Mouse (Mus musculus) adipocyte (in vitro differentiated cells): ENCODE data around the gene Ing5.
"Not testable (repeated sequence)": the region's sequence is repeated elsewhere in the genome, so short reads cannot be mapped to it uniquely, and the experiment has no call there.

Experiments used
- DNase-seq: peaks from one replicate; pipeline ENCODE4 v3.0.0-alpha.2; 2016; ENCODE audit warnings: low spot score

The Ing5 gene

DNA sequence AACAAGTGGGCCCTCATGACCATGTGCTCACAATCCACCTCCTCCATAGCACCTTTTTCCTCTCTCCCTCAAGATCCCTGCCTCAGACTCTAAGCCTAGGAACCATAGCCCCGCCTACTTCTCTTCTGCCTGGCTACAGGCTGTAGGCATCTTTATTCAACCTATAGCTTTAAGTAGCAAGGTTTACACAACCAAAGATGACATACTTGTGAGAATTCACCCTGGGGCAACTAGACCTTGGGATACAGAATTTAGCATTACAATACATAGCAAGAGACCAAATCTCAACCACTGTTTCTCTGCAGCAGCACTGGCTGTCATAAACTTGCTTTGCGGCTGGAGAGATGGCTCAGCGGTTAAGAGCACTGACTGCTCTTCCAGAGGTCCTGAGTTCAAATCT is 6.2 kb downstream of the Ing5 start:
- DNase-seq = no peak

DNA sequence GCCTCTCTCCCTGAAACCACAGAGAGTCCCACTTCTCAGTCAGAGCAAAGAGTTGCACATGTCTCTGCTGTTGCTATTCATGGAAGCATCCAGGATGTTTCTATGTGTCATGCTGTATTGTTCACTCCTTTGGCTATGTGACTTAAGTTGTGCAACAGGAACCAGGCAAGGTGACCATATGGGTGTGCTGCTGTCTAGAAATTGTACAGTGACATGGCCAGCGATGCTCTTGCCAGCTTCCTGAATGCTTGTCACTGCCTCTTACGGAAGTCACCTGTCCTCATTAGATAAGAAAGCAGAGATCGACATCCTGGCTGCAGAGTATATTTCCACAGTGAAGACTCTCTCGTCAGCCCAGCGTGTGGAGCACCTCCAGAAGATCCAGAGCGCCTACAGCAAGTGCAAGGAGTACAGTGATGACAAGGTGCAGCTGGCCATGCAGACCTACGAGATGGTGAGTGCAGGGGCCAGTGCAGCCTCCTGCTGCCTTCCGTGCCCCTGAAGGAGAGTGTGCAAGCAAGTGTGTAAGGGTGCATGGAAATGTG is 7.8 kb downstream of the Ing5 start:
- DNase-seq = no peak

DNA sequence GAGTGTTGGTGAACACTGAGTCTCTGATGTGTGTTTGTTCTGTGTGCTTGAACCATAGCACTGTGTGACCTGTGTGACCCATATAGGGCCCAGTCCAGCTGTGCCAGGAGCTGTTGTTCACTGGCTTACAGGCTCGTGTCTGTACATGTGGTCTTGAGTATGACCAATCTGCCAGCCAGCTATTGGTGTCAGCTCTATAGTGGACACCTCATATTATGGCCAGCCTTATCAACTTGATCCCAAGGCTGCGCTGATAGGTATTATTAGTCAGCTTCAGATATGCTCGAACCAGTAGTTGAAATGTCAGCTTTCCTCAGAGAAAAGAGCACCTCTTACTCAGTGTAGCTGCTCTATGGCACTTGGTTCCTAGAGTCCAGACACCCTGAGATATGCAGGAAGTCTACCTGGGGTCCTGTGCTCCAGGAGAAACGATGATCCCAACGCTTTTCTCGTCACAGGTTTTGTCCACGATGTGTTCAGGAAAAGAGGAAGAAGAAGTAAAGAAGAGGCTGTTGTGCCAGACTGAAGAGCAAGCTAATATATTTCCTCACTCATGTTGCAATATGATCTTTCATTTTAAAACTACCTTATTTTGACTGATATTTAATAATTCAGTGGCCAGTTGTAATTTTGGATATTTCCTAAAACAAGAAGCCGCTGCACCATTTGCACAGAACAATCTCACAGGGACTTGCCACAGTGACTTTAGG is 14.2 kb downstream of the Ing5 start:
- DNase-seq = no peak

DNA sequence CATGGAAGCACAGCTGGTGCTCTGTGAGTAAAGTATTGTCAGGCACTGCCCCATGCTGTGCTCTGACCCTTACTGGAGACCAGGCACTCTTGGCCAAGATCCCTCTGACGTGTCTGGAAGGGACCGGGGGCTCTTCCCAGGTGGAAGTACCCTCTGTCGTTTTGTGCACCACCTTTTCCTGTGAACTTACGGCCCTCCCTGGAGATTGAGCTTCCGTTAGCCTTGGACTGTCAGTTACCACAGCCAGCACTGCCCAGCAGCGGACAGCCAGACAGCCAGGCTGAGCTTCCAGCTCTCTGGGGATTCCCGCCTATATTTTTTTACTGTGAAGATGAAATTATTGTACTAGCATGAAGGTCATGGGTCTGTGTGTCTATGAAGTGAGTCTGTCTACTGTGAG is 15.0 kb downstream of the Ing5 start:
- no peak for DNase-seq

DNA sequence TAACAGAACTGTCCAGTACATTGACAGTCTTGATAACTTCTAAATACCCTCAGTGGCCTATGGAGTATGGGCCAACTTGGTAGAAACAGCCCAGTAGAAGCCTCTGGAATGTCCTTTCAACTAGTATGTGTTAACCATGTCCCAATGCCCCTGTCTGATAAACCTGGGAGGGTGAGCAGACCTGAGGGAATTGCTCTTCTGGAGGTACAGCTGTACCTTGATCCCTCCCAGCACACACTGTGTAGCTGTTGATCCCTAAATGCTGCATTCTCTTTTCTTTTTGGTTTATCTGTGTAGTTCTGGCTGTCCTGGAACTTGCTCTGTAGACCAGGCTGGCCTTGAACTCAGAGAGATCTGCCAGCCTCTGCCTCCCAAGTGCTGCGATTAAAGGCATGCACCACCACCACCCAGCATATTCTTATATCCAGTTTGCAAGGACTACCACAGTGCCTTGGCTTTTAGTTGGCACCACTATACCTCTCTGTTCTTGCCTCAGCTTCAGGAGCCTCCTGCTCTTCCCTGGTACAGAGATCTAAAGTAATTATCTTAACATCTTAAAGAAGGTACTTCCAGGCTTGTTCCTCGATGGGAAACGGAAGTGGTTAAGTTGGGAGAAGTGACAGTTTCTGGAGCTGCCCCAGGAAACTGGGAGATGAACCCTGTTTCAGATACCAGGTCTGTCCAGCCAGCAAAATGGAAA is 20.2 kb downstream of the Ing5 start:
- no peak for DNase-seq

DNA sequence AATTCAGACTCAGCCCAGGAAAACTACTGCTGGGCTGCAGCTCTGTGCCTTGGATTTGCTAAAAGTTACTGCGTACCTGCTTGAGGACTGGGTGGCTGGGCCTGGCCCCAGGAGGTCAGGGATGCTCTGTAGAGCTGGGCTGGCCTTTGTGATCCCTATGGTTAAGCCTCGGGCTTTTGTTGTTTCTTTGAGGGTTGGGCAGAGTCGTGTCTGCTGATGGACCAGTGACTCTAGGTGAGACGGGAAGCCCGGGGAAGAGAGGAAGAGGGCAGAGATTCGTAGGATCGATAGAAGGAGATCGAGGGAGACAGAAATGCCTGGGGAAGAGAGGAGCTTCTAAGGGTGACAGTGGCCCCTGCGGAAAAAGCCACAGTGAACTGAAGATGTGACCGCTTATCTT is 20.8 kb downstream of the Ing5 start, which contains the start of gene D2hgdh:
Gene D2hgdh, plus strand, starts transcription at position 301 of the 400 bp plus-strand sequence.
- no peak for DNase-seq

DNA sequence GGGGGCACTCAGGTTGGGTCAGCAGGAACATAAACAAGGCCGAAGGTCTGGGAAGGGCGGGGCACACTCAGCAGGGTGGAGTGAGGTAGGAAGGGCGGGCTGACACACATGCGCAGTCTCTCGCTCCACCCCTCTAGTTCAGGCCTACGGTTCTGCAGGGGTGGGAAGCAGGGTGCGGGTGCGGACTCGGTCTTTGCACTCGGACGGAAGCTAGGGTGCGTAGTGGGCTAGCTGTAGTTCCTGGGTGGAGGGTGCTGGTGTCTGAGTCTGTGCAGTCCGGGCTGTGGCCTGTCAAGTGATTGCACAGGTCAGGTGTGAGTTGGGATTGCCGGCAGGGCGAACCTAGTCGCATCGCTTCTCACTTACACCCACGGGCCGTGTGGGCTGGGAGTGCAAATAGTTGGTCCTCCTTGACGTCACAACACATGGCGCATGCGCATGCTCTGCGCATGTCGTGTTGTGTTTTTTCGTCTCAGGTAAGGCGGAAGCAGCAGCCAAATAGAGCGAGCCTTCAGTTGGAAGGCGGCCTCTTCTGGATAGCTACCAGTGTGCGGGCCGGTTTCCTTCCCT is 21.4 kb downstream of the Ing5 start:
- DNase-seq = peak; percentile 97

DNA sequence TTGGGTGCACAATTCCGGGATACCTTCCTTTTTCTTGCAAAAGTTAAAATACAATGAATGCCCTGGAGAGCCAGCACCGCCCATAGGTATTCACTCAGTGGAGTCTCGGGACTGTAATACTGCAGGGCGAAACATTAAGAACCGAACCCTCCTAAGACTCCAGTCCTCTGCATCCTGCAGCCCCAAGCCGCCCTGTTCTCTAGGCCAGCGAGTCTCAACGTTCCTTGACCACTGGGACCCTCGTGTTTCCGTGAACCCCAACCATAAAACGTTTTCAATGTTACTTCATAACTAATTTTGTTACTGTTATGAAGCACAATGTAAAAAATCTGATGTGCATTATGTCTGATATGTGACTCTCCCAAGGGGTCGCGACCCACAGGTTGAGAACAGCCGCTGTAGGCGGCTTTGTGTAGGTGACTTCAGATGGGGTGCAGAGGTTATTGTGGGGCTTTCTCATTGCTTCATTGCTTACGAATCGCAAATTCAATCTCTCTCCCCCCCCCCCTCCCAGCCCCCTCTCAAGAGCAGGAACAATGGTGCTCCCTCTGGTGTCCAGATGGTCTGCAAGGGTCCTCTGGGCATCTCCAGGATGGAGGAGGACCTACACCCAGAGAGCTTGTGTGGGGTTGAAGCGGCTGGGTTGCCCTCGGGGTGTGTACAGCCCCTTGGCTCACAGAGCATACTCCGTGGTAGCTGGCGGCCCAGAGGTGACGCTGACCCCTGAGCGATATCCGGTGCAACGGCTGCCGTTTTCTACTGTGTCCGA is 22.2 kb downstream of the Ing5 start:
- DNase-seq = no peak

DNA sequence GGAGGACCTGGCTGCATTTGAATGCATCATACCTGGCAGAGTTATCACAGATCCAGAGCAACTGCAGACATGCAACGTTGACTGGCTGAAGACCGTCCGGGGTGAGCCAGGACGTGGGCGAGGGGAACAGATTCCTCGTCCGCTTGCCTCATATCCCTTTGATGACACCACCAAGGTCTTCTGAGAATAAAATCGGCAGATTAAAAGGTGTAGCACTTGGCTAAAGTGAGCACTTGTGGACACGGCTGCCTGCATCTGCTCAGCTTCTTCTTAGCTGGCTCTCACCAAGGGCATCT is 22.7 kb downstream of the Ing5 start:
- DNase-seq = no peak

DNA sequence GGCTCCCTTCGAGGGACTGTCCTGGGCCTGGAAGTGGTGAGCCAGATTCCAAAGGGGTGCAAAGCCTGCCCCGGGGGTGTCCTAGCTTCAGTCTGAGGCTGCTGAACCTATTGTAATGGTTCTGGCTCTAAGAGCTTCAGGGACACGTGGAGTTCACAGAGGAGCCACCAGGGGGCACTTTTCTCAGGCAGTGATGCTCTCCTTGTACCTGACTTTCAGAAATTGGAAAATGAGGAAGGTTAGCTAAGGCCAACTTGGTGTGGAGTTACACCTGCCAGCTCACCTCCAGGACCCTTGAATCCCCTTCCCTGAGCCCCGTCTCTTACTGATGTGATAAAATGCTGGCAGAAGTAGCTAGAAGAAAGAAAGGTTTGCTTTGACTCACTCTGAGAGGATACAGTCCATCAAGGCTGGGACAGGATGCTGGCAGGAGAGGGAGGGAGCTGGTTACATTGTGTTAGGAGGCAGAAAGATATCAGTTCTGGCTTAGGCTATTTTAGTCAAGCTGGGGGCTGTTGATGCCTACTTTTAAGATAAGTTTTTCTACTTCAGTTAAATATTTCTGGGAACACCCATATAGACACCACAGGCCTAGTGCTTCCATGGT is 29.1 kb downstream of the Ing5 start:
- DNase-seq = not testable (repeated sequence)

DNA sequence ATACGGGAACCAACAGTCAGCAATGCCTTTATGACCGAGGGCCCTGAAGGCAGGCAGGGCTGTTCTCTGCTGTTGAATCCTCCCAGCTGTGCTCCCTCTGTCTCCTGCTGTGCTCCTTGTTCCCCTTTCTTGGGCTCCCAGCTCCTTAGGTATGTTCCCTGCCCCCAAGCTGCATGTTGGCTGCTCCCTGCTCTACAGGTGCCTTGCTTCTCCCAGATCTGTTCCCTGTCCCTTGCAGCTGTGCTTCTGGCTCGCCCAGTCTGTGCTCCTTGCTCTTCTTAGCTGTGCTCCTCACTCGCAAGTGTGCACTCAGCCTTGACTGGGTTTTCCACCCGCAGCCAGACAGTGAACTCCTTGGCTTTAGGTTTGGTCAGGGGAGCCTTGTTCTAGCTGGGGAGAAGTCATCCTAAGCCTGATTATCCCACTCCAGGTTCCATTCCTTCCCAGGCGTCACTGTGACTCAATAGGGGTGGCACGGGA is 30.9 kb downstream of the Ing5 start:
- DNase-seq = no peak

DNA sequence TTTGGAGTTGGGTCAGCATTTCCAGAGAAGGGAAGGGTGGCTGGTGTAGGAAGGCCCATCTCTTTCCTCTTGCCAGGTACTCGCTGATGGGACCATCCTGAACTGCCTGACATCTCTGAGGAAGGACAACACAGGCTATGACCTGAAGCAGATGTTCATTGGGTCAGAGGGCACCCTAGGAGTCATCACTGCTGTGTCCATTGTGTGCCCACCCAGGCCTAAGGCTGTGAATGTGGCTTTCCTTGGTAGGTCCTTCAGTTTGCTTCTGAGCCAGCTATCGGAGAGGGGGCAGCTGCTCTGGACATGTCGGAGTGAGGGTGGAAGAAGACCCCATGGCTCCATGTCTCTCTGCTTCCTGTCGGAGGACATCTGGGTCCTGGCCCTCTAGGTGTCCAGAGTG is 31.4 kb downstream of the Ing5 start:
- no peak for DNase-seq

DNA sequence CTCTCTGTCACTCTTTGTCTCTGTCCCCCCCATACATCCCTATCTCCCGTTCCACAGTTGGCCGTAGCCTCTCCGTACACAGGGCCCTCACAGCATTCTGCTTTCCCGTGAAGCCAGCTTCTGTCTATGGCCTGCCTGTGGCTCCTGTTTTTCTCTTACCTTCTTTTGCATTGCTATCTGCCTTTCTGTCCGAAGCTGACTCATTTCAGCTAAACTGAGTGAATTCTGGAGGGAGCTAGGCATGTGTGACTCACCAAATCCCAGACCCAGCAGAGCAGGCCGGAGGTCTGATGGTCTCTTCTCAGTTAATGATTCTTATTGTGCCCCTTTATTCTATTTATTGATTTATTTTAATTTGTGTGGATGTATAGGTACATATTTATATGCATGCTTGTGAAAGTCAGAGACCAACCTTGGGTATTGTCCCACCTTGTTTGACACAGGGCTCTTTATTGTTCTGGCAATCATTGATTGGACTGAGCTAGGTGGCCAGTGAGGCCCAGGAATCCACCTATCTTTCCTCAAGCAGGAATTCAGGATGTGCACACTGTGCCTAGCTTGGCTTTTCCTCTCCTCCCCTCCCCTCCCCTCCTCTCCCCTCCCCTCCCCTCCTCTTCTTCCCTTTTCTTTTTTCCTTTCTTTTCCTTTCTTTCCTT is 32.2 kb downstream of the Ing5 start:
- DNase-seq = no peak

DNA sequence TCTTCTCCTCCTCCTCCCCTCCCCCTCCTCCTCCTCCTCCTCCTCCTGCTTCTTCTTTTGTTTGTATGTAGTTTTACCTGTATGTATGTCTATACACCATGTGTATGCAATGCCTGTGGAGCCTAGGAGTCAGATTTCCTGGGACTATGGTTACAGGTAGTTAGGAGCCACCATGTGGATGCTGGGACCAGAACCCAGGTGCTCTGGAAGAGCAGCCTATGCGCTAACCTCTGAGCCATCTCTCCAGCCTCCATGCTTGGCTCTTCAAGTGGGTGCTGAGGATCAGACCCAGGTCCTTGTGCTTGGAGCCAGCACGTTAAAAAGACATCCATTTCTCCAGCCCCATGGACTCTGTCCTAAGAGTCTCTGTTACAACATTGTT is 32.8 kb downstream of the Ing5 start:
- DNase-seq = no peak

DNA sequence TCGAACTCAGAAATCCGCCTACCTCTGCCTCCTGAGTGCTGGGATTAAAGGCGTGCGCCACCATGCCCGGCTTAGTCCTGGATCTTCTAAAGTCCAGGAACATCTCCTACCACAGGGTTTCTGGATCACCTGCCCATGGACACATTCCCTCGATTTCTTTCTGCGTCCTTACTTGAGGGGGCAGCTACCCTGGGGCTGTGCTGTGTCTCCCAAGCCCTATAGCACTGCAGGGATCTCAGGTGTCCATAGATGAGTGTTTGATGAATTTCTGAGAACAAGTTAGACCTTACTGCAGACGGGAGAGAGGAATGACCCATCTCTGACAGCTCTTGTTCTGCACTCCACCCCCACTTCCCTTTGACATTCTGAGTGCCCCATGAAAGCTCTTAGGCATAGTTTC is 33.6 kb downstream of the Ing5 start:
- DNase-seq = no peak

DNA sequence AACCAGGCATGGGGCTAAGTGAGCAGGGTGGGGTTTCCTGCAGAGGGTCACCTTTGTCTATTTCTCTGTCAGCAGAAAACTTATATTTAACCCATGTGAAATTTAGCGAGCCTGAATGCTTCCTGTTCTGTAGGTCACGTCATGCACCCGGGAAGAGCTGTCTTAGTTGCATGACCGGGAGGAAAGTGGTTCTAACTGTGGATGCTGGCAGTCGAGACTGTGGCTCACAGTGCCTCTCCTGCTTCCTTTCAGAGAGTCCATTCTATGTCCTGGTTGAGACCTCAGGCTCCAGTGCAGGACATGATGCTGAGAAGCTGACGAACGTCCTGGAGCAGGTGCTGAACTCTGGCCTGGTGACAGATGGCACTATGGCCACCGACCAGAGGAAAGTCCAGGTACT is 34.8 kb downstream of the Ing5 start:
- not testable (repeated sequence) for DNase-seq

DNA sequence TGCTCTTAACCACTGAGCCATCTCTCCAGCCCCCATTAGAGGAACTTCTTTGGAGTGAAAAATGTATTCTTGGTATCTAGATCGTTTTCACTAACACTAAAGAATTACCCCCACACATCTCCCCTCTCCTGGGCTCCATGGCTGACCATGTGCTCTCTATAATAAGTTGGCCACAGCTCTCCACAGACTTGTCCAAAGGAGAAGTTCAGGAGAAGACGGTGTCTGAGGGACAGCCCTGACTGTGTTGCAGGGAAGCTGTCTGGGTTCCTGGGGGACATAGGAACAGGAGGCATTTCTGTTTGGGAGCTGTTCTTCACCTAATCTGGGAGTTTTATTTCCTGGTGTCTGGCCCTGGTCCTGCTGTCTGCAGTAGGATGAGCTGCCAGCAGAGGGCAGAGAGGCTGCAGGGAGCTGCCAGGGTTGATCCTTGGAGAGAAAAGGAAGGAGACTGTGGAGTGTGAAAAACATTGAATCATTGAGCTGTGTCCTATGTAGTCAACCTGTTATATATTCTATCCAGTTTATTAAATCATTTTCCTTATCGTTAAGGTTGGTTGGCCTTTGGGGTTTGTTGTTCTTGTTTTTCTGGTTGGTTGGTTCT is 42.1 kb downstream of the Ing5 start:
- not testable (repeated sequence) for DNase-seq

DNA sequence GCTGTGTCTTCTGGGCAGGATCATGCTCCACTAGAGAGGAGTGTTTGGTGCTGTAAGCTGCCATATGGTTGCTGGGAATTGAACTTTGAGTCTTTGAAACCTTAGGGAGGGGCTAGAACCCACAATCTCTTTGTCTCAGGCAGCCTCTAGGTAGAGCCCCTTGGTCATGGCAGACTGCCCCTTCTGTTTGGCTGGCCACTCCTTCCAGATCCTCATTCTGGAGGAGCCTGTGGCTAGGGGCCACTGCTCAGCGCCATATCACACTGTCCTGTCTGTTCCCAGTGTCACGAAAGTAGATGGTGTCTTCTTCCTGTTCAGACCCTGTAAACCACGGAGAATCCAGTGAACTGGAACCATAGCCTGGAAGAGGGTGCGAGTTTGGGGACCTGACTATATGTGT is 52.0 kb downstream of the Ing5 start:
- not testable (repeated sequence) for DNase-seq

DNA sequence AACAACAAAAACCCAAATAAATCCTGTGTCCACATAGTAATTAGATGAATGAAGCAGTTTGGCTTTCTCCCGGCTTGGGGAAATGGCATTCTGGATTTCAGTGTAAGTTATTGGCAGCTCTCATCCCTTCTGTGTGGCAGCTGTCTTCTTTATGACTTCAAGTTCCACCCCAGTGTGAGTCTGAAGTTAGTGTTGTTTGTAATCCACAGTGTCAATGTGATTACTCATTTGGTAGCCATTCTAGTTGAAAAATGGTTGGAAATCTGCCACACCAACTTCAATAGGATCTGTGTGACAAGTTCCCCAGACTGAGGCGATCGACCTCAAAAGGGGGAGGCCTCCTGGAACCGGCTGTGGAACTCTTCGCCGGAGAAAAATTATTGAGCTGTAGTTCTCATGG is 53.6 kb downstream of the Ing5 start:
- no peak for DNase-seq

DNA sequence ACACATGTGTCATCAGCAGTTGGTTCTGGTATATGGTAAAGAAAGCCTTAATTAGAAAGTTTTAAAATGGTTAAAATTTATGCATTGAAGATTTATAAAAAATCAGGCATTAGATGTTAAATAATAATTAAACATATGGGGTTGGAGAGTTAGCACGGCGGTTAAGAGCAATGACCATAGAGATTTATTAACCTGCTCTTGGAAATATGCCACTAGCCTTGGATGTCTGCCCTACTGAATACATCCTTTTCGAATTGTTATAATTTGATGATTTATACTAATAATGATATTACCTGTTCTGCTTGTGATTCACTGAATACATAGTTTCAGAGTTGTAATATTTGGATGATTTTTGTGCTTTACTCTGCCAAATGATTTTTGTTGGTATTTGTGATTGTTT is 54.2 kb downstream of the Ing5 start:
- no peak for DNase-seq

DNA sequence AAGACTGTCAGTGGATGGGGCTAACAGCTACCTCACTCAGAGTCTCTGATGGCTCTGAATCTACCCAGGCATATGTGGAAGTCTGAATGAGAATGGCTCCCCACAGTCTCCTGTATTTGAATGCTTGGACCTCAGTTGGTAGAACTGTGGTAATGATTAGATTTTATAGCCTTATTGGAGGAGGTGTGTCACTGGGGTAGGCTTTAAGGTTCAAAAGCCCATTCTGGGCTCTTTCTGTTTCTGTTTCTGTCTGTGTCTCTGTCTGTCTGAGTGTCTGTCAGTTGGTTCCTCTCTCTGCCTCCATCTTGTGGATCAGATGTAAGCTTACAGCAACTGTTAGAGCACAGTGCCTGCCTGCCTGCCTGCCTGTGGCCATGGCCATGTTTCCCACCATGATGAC is 55.9 kb downstream of the Ing5 start:
- DNase-seq = no peak
